Mouse (Mus musculus): ENCODE results near the gene Kif6. TPM values are rescaled to one million over a fixed set of nuclear protein-coding genes. Genes with fewer than 3 reads are reported as not detected.

Kif6 gene
- polyA plus RNA-seq, 1 experiment from 2014 or later, result 2.5 TPM

GRCm38 (mm10) chr17:49703492-49704249 is 88.7 kb downstream of the Kif6 start:
- H3K27me3 ChIP-seq (replicated peaks), result no peaks in the 10 kb centered on the region
- 70% methylated on average over 12 of the region's 12 CpGs for WGBS

GRCm38 (mm10) chr17:49709192-49709591 is 94.3 kb downstream of the Kif6 start:
- no peak for ATAC-seq (ENCODE audit: insufficient number of reproducible peaks, low FRiP score)
- Histone ChIP-seq H3K9ac (no peak overlapping the region), H3K9me3 (replicated peaks) (no peaks in the 10 kb centered on the region), H3K27me3 (replicated peaks) (no peaks in the 10 kb centered on the region), H3K4me3 (no peak overlapping the region), H3K4me2 (no peak overlapping the region), H3K4me1 (replicated peaks) (no peaks in the 10 kb centered on the region), H3K27ac (ENCODE audit: poor library complexity, severe bottlenecking) (no peak overlapping the region), H3K36me3 (no peaks in the 10 kb centered on the region)
- WGBS, result 72% methylated on average over 2 of the region's 2 CpGs

More at GRCm38 (mm10) chr17:49703492-49704249, 88.7 kb downstream of the Kif6 start:
- H3K9me3 ChIP-seq (replicated peaks), result no peaks in the 10 kb centered on the region
- H3K9ac ChIP-seq, result no peak overlapping the region
- H3K4me1 ChIP-seq (replicated peaks), result no peaks in the 10 kb centered on the region
- no peak for ATAC-seq (ENCODE audit: insufficient number of reproducible peaks, low FRiP score)
- no peaks in the 10 kb centered on the region for H3K36me3 ChIP-seq
- no peak overlapping the region for H3K4me2 ChIP-seq
- H3K27ac ChIP-seq (ENCODE audit: poor library complexity, severe bottlenecking), result no peak overlapping the region
- H3K4me3 ChIP-seq, result no peak overlapping the region

- Histone ChIP-seq H3K27me3 (replicated peaks) (no peaks in the 10 kb centered on the region), H3K9me3 (replicated peaks) (no peaks in the 10 kb centered on the region), H3K4me2 (no peak overlapping the region), H3K9ac (no peak overlapping the region), H3K36me3 (no peaks in the 10 kb centered on the region), H3K27ac (ENCODE audit: poor library complexity, severe bottlenecking) (no peak overlapping the region), H3K4me1 (replicated peaks) (no peaks in the 10 kb centered on the region), H3K4me3 (no peak overlapping the region)
- ATAC-seq (ENCODE audit: insufficient number of reproducible peaks, low FRiP score), result no peak
- WGBS, result 76% methylated on average over 5 of the region's 5 CpGs
Observed at GRCm38 (mm10) chr17:49710101-49710630, 95.2 kb downstream of the Kif6 start.

- Histone ChIP-seq H3K4me3 (no peak overlapping the region), H3K36me3 (no peaks in the 10 kb centered on the region), H3K4me1 (replicated peaks) (no peaks in the 10 kb centered on the region), H3K27ac (ENCODE audit: poor library complexity, severe bottlenecking) (no peak overlapping the region), H3K9me3 (replicated peaks) (no peaks in the 10 kb centered on the region; the same call in 1 of the 2 replicates), H3K9ac (no peak overlapping the region), H3K27me3 (replicated peaks) (no peaks in the 10 kb centered on the region), H3K4me2 (no peak overlapping the region)
- WGBS, result 90% methylated on average over 2 of the region's 2 CpGs
- no peak for ATAC-seq (ENCODE audit: insufficient number of reproducible peaks, low FRiP score)
Observed at GRCm38 (mm10) chr17:49726206-49726605, 111.3 kb downstream of the Kif6 start.

- no peak for ATAC-seq (ENCODE audit: insufficient number of reproducible peaks, low FRiP score)
- no peak overlapping the region for H3K4me3 ChIP-seq
- 78% methylated on average over 4 of the region's 4 CpGs for WGBS
- H3K36me3 ChIP-seq, result no peaks in the 10 kb centered on the region
- H3K9ac ChIP-seq, result no peak overlapping the region
- no peak overlapping the region for H3K27ac ChIP-seq (ENCODE audit: poor library complexity, severe bottlenecking)
- no peaks in the 10 kb centered on the region for H3K27me3 ChIP-seq (replicated peaks)
- H3K4me2 ChIP-seq, result no peak overlapping the region
- no peaks in the 10 kb centered on the region; the same call in 1 of the 2 replicates for H3K9me3 ChIP-seq (replicated peaks)
- H3K4me1 ChIP-seq (replicated peaks), result no peaks in the 10 kb centered on the region
Observed at GRCm38 (mm10) chr17:49726976-49727375, 112.0 kb downstream of the Kif6 start.

- Histone ChIP-seq H3K4me3 (no peak overlapping the region), H3K9ac (no peak overlapping the region), H3K9me3 (replicated peaks) (no peaks in the 10 kb centered on the region; the same call in 1 of the 2 replicates), H3K36me3 (no peaks in the 10 kb centered on the region), H3K27me3 (replicated peaks) (no peaks in the 10 kb centered on the region), H3K4me2 (no peak overlapping the region), H3K27ac (ENCODE audit: poor library complexity, severe bottlenecking) (no peak overlapping the region), H3K4me1 (replicated peaks) (no peaks in the 10 kb centered on the region)
- WGBS, result 67% methylated on average over 5 of the region's 5 CpGs
- ATAC-seq (ENCODE audit: insufficient number of reproducible peaks, low FRiP score), result no peak
Observed at GRCm38 (mm10) chr17:49727428-49728045, 112.6 kb downstream of the Kif6 start.

GRCm38 (mm10) chr17:49729856-49730255 is 114.9 kb downstream of the Kif6 start:
- Histone ChIP-seq H3K9ac (no peak overlapping the region), H3K27ac (ENCODE audit: poor library complexity, severe bottlenecking) (no peak overlapping the region), H3K4me2 (no peak overlapping the region), H3K4me1 (replicated peaks) (no peaks in the 10 kb centered on the region), H3K9me3 (replicated peaks) (no peaks in the 10 kb centered on the region; the same call in 1 of the 2 replicates), H3K27me3 (replicated peaks) (no peaks in the 10 kb centered on the region), H3K36me3 (no peaks in the 10 kb centered on the region), H3K4me3 (no peak overlapping the region)
- ATAC-seq (ENCODE audit: insufficient number of reproducible peaks, low FRiP score), result no peak
- 66% methylated on average over 1 of the region's 1 CpGs for WGBS

- WGBS, result 84% methylated on average over 8 of the region's 8 CpGs
- no peak for ATAC-seq (ENCODE audit: insufficient number of reproducible peaks, low FRiP score)
- peaks cover 5% of the 10 kb centered on the region; the same call in 1 of the 2 replicates for H3K9me3 ChIP-seq (replicated peaks)
- no peak overlapping the region for H3K27ac ChIP-seq (ENCODE audit: poor library complexity, severe bottlenecking)
- no peak overlapping the region for H3K4me2 ChIP-seq
- no peaks in the 10 kb centered on the region for H3K4me1 ChIP-seq (replicated peaks)
- no peak overlapping the region for H3K9ac ChIP-seq
- no peak overlapping the region for H3K4me3 ChIP-seq
- H3K27me3 ChIP-seq (replicated peaks), result no peaks in the 10 kb centered on the region
- no peaks in the 10 kb centered on the region for H3K36me3 ChIP-seq
Observed at GRCm38 (mm10) chr17:49732706-49733105, 117.8 kb downstream of the Kif6 start.

GRCm38 (mm10) chr17:49734079-49734478 is 119.1 kb downstream of the Kif6 start:
- Histone ChIP-seq H3K4me2 (no peak overlapping the region), H3K9ac (no peak overlapping the region), H3K27ac (ENCODE audit: poor library complexity, severe bottlenecking) (no peak overlapping the region), H3K9me3 (replicated peaks) (peaks cover 5% of the 10 kb centered on the region; the same call in 1 of the 2 replicates), H3K4me3 (no peak overlapping the region), H3K36me3 (no peaks in the 10 kb centered on the region), H3K4me1 (replicated peaks) (0 out of 2 replicates have a peak, but pooled peaks cover 7% of the 10 kb centered on the region), H3K27me3 (replicated peaks) (no peaks in the 10 kb centered on the region)
- no peak for ATAC-seq (ENCODE audit: insufficient number of reproducible peaks, low FRiP score)
- WGBS, result 67% methylated on average over 6 of the region's 6 CpGs

GRCm38 (mm10) chr17:49734776-49735175 is 119.8 kb downstream of the Kif6 start:
- no peak overlapping the region for H3K9ac ChIP-seq
- H3K27ac ChIP-seq (ENCODE audit: poor library complexity, severe bottlenecking), result no peak overlapping the region
- peaks cover 5% of the 10 kb centered on the region; the same call in 1 of the 2 replicates for H3K9me3 ChIP-seq (replicated peaks)
- H3K4me2 ChIP-seq, result no peak overlapping the region
- H3K36me3 ChIP-seq, result no peaks in the 10 kb centered on the region
- H3K27me3 ChIP-seq (replicated peaks), result no peaks in the 10 kb centered on the region
- 0 out of 2 replicates have a peak, but pooled peaks cover 7% of the 10 kb centered on the region for H3K4me1 ChIP-seq (replicated peaks)
- ATAC-seq (ENCODE audit: insufficient number of reproducible peaks, low FRiP score), result no peak
- H3K4me3 ChIP-seq, result no peak overlapping the region
- WGBS, result 82% methylated on average over 2 of the region's 2 CpGs

- 66% methylated on average over 3 of the region's 3 CpGs for WGBS
- no peak for ATAC-seq (ENCODE audit: insufficient number of reproducible peaks, low FRiP score)
- no peak overlapping the region for H3K27ac ChIP-seq (ENCODE audit: poor library complexity, severe bottlenecking)
- H3K4me2 ChIP-seq, result no peak overlapping the region
- no peaks in the 10 kb centered on the region for H3K27me3 ChIP-seq (replicated peaks)
- H3K36me3 ChIP-seq, result no peaks in the 10 kb centered on the region
- H3K9ac ChIP-seq, result no peak overlapping the region
- peaks cover 5% of the 10 kb centered on the region; the same call in 1 of the 2 replicates for H3K9me3 ChIP-seq (replicated peaks)
- 0 out of 2 replicates have a peak, but pooled peaks cover 7% of the 10 kb centered on the region for H3K4me1 ChIP-seq (replicated peaks)
- no peak overlapping the region for H3K4me3 ChIP-seq
Observed at GRCm38 (mm10) chr17:49736364-49736763, 121.4 kb downstream of the Kif6 start.
